Mouse (Mus musculus) testis, postnatal 10 days (tissue): ENCODE data around the gene Ncdn.

Experiments
- DNase-seq: peaks from one replicate; pipeline ENCODE4 v3.0.0; 2021; ENCODE audit warnings: low spot score

Gene Ncdn

GRCm38 (mm10) chr4:126752024-126752607 is 1.1 kb downstream of the Ncdn start:
- DNase-seq: peak; percentile 48

DNA sequence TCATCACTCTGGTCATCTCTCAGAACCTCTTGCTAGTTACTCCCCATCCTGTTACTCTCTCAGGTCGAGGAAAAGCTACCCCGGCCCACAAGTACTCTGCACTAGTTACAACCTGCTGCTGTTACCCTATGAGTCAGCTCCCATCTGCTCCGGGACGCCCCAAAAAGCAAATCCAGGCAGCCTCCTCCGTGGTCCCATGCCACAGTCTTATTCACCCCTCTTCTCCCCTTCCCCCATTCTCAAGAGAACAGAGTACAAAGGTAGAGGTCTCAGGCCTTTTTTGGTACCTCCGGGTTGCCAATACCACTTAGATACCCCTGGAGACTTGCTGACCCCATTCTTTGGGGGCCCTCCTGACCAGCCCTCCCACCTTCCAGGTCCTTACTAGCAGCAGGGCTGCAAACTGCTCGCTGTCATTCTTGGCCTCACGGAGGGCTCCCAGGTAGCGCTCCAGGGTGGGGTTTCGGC is 1.6 kb downstream of the Ncdn start:
- DNase-seq: peak; percentile 39

GRCm38 (mm10) chr4:126750863-126751555 is 2.2 kb downstream of the Ncdn start:
- DNase-seq: no peak

- peak; percentile 55 for DNase-seq
These were observed 3.1 kb downstream of the Ncdn start for GRCm38 (mm10) chr4:126750046-126750683.

DNA sequence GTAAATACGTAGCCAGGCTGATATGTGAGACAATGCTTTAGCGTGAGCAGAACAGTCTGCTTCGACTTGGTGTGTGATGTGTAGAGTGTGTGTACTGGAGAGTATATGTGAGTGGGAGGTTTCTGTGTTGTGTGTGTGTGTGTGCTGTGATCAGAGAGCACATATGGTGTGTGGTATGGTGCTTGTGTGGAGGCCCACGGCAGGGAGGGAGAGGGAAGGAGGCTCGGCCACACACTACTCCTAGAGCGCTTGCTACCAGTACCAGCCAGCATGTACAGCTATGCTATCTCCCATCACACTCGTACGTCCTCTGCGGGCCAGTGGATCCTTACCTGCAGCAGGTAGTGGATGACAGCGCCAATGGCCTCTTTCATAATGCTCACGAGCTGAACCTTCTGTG is 3.7 kb downstream of the Ncdn start:
- DNase-seq: no peak

DNA sequence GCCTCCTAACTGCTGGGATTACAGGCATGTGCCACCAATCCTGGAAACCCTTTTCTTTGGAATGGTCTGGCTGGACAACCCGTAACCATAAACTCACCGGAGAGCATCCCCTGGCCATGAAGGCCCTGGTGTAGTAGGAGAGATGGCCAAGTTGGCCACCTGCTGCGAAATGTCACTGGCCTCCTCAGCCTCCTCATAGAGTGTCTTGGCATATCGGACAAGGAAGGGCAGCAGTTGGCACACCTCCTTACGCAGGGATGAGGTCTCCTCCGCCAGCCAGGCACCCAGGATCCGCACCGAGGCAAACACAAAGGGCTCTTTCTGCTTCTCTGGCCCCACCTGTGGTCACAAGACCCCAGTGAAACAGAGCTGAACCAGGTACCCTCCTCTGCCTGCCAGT is 4.9 kb downstream of the Ncdn start:
- peak; percentile 37 for DNase-seq

DNA sequence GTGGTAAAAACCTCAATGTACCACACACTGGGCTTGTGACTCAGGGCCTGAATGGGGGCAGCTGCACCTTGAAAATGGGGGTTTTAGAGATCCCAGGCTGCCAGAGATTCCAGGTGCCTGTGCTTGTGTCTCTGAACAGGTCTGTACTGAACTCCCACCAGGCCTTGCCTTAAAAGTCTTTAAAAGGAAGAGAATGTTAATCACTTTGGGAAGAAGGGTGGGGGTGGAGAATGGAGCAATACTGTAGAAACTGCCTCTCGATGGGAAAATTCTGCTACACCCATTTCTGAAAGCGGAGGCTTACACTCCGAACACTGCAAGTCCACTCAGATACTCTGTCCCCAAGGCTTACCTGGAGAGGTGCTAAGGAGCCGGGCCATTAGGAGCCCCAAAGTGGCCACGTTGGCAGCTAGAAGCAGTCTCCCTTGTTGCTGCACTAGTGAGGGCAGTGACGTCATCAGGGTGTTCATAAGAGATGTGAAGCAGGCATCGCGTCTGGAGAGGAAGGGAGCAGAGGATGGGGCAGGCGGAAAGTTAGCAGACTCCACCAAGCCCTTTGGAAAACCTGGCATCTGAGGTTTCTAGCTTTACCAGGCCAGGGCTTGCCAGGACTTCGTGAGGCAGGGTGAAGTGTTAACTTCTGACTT is 6.9 kb downstream of the Ncdn start:
- DNase-seq: no peak

DNA sequence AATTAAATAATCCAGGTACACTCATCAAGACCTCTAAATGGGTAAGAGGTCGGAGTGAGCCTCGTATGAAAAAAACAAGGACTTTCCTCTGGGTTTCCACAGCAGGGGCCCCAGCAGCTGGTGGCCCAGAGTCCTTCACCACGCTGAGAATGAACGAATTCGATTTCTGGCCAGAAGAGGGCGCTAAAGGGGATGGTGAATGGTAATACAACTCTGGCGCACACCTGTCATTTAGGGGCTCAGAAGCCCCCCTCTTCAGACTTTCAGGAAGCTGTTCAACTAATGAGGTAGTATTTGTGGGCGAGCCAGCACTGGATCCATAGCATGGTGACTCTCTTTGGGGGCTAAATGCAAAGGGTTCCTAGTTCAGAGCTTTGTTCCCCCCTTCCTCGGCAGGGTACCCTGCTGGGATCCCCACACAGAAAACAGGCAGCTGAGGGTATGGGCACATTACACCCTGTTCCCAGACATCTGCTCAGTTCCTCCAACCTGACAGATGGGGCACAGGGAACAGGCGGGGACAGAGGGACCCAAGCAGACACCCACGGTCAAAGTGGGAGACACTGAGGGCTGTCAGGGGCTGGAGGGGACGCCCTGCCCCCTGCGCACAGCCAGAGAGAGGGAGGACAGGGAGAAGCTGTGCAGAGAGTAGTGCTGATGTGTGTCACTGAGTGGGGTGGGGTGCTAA is 7.6 kb downstream of the Ncdn start:
- peak; percentile 80 for DNase-seq

GRCm38 (mm10) chr4:126744831-126745230 is 8.4 kb downstream of the Ncdn start:
- no peak for DNase-seq

DNA sequence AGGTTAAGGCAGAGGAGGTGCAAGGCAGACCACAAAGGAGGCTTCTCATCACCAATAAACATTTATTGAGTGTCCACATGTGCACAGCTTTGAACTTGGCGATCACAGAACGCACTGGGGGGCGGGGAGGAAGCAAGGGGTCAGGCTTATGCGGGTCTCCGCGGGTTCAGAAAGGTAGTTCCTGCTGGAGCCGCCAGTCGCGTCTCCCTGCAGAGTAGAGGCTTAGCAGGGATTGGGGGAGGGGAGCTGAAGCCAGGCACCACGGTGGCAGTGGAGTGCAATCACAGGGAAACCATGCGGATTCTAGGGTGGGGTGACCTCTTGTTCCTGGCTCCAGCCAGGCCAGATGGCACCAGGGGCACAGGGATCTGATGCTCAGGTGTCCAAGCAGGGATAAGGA is 9.5 kb downstream of the Ncdn start:
- DNase-seq: no peak

DNA sequence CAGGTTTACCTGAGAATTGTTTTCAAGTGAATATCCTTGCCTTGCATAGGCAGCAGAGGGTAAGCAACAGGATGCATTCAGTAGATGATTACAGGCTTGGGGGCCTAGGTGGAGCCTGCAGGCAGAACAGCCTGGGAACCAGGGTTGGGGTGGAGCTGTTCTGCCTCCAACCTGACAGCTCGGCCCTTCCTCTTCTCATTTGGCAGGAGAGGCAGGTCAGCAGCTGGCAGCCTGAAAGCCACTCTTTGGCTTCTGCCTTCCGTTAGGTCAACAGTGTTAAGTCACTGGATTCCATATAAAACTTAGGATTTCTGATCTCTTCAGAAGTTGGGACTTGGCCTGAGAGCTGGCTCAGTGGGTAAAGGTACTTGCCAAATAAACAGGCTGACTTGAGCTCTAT is 10.3 kb downstream of the Ncdn start:
- no peak for DNase-seq

GRCm38 (mm10) chr4:126741448-126741847 is 11.8 kb downstream of the Ncdn start:
- DNase-seq: peak; percentile 85

- DNase-seq: peak; percentile 60
These were observed 13.1 kb downstream of the Ncdn start for GRCm38 (mm10) chr4:126739966-126740676.

GRCm38 (mm10) chr4:126736001-126736414 is 17.2 kb downstream of the Ncdn start, which contains the start of gene Tfap2e:
Tfap2e (minus strand) TSS chr4:126736240.
- DNase-seq: peak; percentile 73

- DNase-seq: no peak
These were observed 17.7 kb downstream of the Ncdn start for GRCm38 (mm10) chr4:126735382-126736000.

- DNase-seq: no peak
These were observed 18.4 kb downstream of the Ncdn start for GRCm38 (mm10) chr4:126734700-126735381.

DNA sequence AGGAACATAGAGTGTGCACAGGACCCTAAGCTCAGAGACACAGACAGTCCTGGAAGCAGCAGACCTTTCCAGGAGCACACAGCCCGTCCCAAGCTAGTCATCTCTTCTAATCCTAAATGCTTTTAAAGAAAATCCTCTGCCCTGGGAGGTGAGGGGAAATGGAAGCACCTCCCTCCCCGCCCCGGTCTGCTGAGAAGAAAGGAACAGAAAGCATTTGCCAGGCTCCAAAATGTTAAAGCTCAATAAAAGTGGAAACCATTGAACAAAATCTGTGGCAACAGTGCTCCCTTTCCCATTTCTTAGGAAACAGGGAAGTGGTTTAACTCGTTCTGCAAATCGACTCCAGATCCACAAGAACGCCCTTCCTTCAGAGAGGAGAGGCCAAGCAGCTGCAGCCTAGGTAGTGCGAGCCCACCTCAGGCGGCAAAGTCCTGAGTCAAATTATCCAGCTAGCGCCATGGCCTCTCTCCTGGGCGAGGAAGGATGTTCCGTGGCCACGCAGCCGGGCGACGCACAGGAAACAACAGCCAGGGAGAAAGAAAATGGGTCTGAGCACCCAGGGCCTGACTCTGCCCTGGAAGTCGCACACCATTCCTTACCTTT is 19.1 kb downstream of the Ncdn start:
- no peak for DNase-seq

DNA sequence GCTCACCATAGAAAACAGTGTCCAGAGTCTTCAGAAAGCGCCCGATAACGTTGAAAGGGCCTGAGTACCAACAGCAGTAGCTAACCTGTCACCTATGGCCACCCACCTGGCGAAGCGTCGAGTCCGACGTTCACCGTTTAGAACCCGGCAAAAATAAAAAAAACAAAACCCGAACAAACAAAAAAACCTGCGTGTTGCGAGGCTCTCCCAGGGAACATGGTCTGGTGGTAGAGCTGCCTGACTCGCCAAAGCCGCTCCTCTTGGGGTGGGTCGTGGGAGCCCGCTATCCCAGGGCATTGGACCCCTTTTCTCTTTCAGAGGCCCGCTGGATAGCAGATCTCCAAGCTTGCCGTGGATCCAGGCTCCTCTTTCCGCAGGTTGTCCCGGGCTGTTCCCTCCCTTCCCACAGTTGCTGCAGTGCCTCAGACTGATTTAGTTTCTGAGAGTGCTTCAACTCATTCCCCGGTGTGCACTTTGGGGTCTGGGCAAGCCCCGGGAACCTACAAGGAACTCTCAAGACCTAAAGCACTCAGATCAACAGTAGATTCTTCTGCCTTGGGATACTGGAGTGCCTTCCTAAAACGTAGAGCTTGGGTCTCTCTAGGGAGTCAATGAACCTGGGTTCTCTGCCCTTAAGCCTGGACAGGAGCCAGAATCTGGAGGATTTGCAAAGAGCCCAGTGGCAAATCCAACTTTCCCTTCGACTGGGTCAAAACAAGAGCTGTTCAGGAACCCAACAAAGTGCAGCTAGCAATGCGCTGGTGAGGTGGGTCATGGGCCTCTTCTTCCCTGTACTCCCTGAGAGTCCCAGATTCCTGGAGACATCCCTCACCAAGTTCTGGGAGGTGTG is 20.5 kb downstream of the Ncdn start:
- DNase-seq: no peak

- DNase-seq: no peak
These were observed 21.1 kb downstream of the Ncdn start for GRCm38 (mm10) chr4:126732111-126732510.
